Mouse (Mus musculus) G1E (cell line): ENCODE results near the gene Rora.

Source experiments
- CTCF ChIP-seq: IDR thresholded peaks from 2 replicates; pipeline ENCODE4 v1.5.1; 2012; ENCODE audit warnings: low read depth, low read length, inconsistent platforms, mixed read lengths
- GATA2 ChIP-seq: IDR thresholded peaks from 2 replicates; pipeline ENCODE4 v1.6.1; 2012; ENCODE audit warnings: low read depth, low read length, inconsistent platforms, borderline replicate concordance
- POLR2AphosphoS5 ChIP-seq: IDR thresholded peaks from 2 replicates; pipeline ENCODE4 v1.6.1; 2012; ENCODE audit warnings: low read depth, low read length, inconsistent platforms; ENCODE audit not compliant: insufficient replicate concordance
- TAL1 ChIP-seq: conservative IDR thresholded peaks from 2 replicates; pipeline ENCODE4 v1.6.1; 2012; ENCODE audit warnings: low read depth, low read length, inconsistent platforms, mixed read lengths

DNA sequence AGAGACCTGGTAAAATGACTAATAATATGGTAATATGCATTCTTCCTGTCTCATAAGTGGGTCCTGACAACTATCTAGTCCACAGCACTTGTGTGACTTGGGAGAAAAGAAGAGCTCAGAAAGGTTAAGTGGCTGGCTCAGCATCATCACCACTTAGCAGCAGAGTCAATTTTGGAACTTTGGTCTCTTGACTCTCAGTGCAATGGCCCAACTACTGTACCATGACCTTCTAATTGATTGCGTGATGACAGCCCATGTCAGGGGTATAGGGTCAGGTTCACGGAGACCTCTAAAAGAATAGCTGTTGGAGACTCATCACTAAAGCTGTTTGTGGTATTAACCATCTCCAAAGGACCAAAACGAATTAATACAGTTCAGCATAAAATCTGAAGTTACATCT, 659.7 kb downstream of the Rora start:
- TF ChIP-seq TAL1 (no peak), CTCF (no peak), GATA2 (no peak), POLR2AphosphoS5 (no peak)
